Mouse (Mus musculus) MEL (cell line): ENCODE data around the gene Grsf1.

Experiments used
- CTCF ChIP-seq, 3 experiments: IDR thresholded peaks in 2 of 3; conservative IDR thresholded peaks in 1 of 3; 2 replicates each; pipeline ENCODE4 v1.5.1; 2011 to 2012; ENCODE audit warnings: low read length in 3 of 3, low read depth in 2 of 3, mild to moderate bottlenecking in 2 of 3, improper control_type of control experiment in 1 of 3, inconsistent platforms in 1 of 3, mixed read lengths in 1 of 3, moderate library complexity in 1 of 3; ENCODE audit not compliant: control insufficient read depth in 1 of 3, insufficient read depth in 1 of 3, poor library complexity in 1 of 3, severe bottlenecking in 1 of 3
- E2F4 ChIP-seq: IDR thresholded peaks from 2 replicates; pipeline ENCODE4 v1.6.1; 2011; ENCODE audit warnings: low read depth, low read length, improper control_type of control experiment, borderline replicate concordance
- HCFC1 ChIP-seq: IDR thresholded peaks from 2 replicates; pipeline ENCODE4 v1.6.1; 2012; ENCODE audit warnings: low read depth, mild to moderate bottlenecking, inconsistent platforms, low read length, improper control_type of control experiment, moderate library complexity
- MYC ChIP-seq: IDR thresholded peaks from 2 replicates; pipeline ENCODE4 v1.6.1; 2011; ENCODE audit warnings: low read depth, mild to moderate bottlenecking, low read length, improper control_type of control experiment, moderate library complexity
- TAL1 ChIP-seq: IDR thresholded peaks from 2 replicates; pipeline ENCODE4 v1.6.1; 2012; ENCODE audit warnings: mild to moderate bottlenecking, inconsistent platforms, low read length, moderate library complexity, mixed read lengths

DNA sequence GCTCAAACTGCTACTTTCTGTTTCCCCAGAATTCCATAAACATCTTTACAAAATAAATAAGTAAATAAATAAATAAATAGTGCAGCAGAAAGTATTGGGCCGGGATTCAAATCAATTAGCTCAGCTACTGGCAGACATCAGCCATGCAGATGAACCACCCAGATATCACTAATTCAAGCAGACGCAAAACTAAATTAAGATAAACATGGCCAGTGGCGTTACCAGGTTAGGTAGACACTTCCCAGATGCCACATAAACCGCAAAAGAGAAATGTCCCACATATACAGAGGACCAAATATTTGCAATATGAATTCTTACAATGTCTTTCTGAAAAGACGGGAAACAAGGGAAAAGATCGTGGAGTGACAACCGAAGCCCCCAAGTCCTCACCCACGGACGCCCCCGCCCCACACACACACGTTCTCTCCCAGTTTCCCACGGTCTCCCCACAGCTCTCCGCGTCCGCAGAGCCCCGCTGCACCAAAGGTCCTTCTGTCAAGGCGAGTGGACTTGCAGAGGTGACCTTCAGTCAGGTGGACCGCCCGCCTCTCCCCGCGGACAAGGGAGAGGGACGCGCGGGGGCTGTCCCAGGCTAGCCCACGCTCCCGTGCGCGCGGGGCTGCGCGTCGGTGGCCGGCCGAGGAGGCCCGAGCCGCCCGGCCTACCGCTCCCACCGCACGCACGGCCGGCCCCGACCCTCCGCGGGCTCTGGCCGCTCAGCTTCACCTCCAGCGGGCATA is 1.1 kb downstream of the Grsf1 start:
- TF ChIP-seq HCFC1 (no peak), CTCF (IDR thresholded peaks at IDR 0.05 in 2 of 3, conservative IDR thresholded peaks at IDR 0.05 in 1 of 3; ENCODE audit: control insufficient read depth in 1 of 3, insufficient read depth in 1 of 3, low read depth in 2 of 3, low read length in 3 of 3, poor library complexity in 1 of 3, severe bottlenecking in 1 of 3) (no peak), TAL1 (peak; percentile 48), E2F4 (no peak), MYC (peak; percentile 36; the same call in 1 of the 2 replicates)
